Mouse (Mus musculus): ENCODE measurements at regions not wholly inside any gene's neighbourhood (a gene's known extent, or its start where the extent isn't known, plus 50 kb on each side); places are given as distances from the start of the nearest gene placed in this dataset.

DNA sequence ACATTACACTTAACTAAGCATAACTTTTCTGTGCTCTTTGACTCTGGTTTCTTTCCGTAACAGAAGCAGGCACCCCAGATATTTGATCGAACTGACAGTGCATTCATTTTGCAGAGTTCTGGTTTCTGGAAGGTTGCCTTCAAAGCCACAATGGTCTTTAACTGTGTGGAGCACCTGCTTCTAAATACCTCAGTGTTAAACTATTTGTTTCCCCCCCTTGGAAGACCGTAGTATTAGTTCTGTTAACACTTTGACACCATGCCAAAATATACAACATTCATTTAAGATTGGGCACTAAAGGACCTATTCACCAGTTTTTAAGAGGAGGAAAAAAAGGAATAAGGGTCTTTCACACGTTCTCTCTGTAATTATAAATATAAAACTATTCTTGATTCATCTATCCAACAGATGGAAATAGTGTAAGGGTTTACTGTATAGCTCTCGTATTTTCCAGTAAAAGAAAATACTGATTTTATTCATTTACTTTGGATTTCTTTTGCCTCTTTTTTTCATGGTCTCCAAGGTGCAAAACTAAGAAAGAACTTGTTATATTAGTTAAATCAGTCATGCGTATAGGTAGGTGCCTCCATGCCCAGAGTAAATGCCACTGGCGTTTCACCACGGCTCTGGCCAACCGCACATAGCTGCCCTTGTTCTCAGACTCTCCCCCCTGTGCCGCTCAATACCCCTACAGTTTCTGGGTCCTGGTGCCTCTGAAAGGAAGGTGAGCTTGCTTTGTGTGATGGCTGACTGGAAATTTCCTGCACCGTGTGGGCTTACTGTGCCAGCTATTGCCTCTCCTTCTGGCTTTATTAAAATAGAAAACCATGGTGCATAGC, 391.2 kb downstream of the Etnk1 start:
- TF ChIP-seq USF1 (IDR thresholded peaks at IDR 0.05; ENCODE audit: low read depth): no peak
- TF ChIP-seq CTCF (IDR thresholded peaks at IDR 0.05; ENCODE audit: control insufficient read depth, insufficient read depth, insufficient read length): no peak
- TF ChIP-seq CEBPB (IDR thresholded peaks at IDR 0.05; ENCODE audit: low read depth): no peak
- TF ChIP-seq FOSL1 (IDR thresholded peaks at IDR 0.05; ENCODE audit: insufficient read depth, low read length, poor library complexity, severe bottlenecking): no peak
- no peak for TF ChIP-seq MAX (IDR thresholded peaks at IDR 0.05)
- TF ChIP-seq MYOD1 (IDR thresholded peaks at IDR 0.05; ENCODE audit: control insufficient read depth, insufficient read length, low read depth): no peak
- TF ChIP-seq MYOG (IDR thresholded peaks at IDR 0.05; ENCODE audit: control insufficient read depth, extremely low read depth, insufficient read length): no peak
